Mouse (Mus musculus) layer of hippocampus, adult 9-10 months (tissue): ENCODE results near the gene Gm14308.
"Not testable (repeated sequence)": the region's sequence is repeated elsewhere in the genome, so short reads cannot be mapped to it uniquely, and the experiment has no call there.

ENCODE experiments used
- DNase-seq: peaks from one replicate; pipeline ENCODE4 v3.0.0; 2022; ENCODE audit warnings: low spot score

The Gm14308 gene

GRCm38 (mm10) chr2:176636244-176636643 lies at the start of gene Gm14308:
TSS of gene Gm14308 (minus strand) at chr2:176636344.
- not testable (repeated sequence) for DNase-seq

GRCm38 (mm10) chr2:176670222-176670621 lies 34.1 kb upstream of the Gm14308 start, which contains the start of gene Zfp973:
TSS of gene Zfp973 (plus strand) at chr2:176670522.
- DNase-seq = not testable (repeated sequence)
